Mouse (Mus musculus) myocyte (in vitro differentiated cells): ENCODE measurements around the gene Slco3a1.

Experiments
- MAX ChIP-seq: IDR thresholded peaks from one replicate; pipeline ENCODE4 v1.6.1; 2011; ENCODE audit warnings: low read depth, mild to moderate bottlenecking, control low read depth
- MYOD1 ChIP-seq, 3 experiments: IDR thresholded peaks; one replicate each; pipeline ENCODE4 v1.6.1; 2011; ENCODE audit warnings: control low read depth in 2 of 3, low read depth in 2 of 3, mild to moderate bottlenecking in 2 of 3, moderate library complexity in 1 of 3; ENCODE audit not compliant: insufficient read length in 2 of 3, control insufficient read depth in 1 of 3
- POLR2A ChIP-seq: IDR thresholded peaks from one replicate; pipeline ENCODE4 v1.6.1; 2011; ENCODE audit warnings: low read depth, mild to moderate bottlenecking, control low read depth, moderate library complexity; ENCODE audit not compliant: insufficient read length
- POLR2AphosphoS2 ChIP-seq: IDR thresholded peaks from one replicate; pipeline ENCODE4 v1.6.1; 2011; ENCODE audit warnings: low read depth, control low read depth; ENCODE audit not compliant: insufficient read length
- REST ChIP-seq: IDR thresholded peaks from one replicate; pipeline ENCODE4 v1.6.1; 2011; ENCODE audit warnings: mild to moderate bottlenecking, control low read depth, moderate library complexity; ENCODE audit not compliant: insufficient read depth, insufficient read length
- TCF12 ChIP-seq: IDR thresholded peaks from one replicate; pipeline ENCODE4 v1.6.1; 2011; ENCODE audit warnings: mild to moderate bottlenecking, control low read depth; ENCODE audit not compliant: poor library complexity, insufficient read depth, severe bottlenecking
- USF1 ChIP-seq: IDR thresholded peaks from one replicate; pipeline ENCODE4 v1.6.1; 2011; ENCODE audit warnings: low read depth, mild to moderate bottlenecking, control low read depth, moderate library complexity

DNA sequence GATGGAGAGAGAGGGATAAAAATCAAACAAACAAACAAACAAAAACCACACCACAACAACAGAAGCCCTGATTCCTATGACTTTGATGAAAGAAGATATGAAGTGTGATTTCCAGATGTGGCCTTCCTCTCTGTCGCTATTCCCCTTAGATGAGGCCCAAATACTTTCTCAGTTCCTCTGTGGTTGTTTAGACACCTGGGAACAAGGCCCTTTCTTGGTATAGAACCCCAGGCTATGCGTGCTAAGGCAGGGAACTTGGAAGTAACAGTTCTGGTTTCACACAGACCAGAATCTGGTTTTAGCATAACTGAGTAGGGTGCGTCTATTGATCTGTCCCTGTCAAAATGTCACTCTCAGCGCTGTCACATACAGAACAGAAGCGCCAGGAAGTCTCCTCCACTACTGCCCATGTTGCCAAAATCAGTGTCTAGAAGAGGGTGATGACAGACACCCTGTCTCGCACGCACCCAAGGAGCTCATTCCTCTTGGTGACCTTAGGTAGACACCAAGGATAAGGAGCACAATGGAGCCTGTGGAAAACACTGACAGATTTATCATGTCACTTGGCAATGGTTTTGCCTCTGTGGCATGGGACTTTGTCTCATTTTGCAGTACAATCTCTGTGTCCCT lies 23.0 kb downstream of the Slco3a1 start:
- TF ChIP-seq MYOD1 (IDR thresholded peaks at IDR 0.05; ENCODE audit: control insufficient read depth in 1 of 3, insufficient read length in 2 of 3, low read depth in 2 of 3) (no peak), POLR2A (no peak), MAX (no peak), USF1 (no peak), TCF12 (no peak), POLR2AphosphoS2 (no peak), REST (no peak)
